Mouse (Mus musculus) heart, embryonic 15.5 days (tissue): ENCODE results near the gene Tmem82. TPM values are rescaled to one million over a fixed set of nuclear protein-coding genes. Genes with fewer than 3 reads are reported as not detected.

ENCODE experiments used
- ATAC-seq: fragments of 200-750 bp; cut with Nextera tagmentation; replicated peaks from 2 replicates; pipeline ENCODE4 v1.8.0; 2017; ENCODE audit warnings: low read depth, moderate TSS enrichment; ENCODE audit not compliant: insufficient number of reproducible peaks, insufficient read depth, low FRiP score
- H3K27ac ChIP-seq: fragments of 300-500 bp; sonication (generic); 2 replicates; pipeline ENCODE4 v1.5.1; 2015; ENCODE audit warnings: mild to moderate bottlenecking, inconsistent platforms
- H3K27me3 ChIP-seq: fragments of 300-500 bp; sonication (generic); 2 replicates; pipeline ENCODE4 v1.6.1; 2015; ENCODE audit warnings: inconsistent platforms
- H3K36me3 ChIP-seq: fragments of 300-500 bp; sonication (generic); 2 replicates; pipeline ENCODE4 v1.6.1; 2015; ENCODE audit warnings: mild to moderate bottlenecking, inconsistent platforms
- H3K4me1 ChIP-seq: fragments of 300-500 bp; sonication (generic); replicated peaks from 2 replicates; pipeline ENCODE4 v1.6.1; 2015; ENCODE audit warnings: inconsistent platforms
- H3K4me2 ChIP-seq: fragments of 300-500 bp; sonication (generic); 2 replicates; pipeline ENCODE4 v1.6.1; 2015; ENCODE audit warnings: inconsistent platforms, mild to moderate bottlenecking, moderate library complexity
- H3K4me3 ChIP-seq: fragments of 300-500 bp; sonication (generic); 2 replicates; pipeline ENCODE4 v1.5.1; 2015; ENCODE audit warnings: mild to moderate bottlenecking, inconsistent platforms
- H3K9ac ChIP-seq: fragments of 300-500 bp; sonication (generic); 2 replicates; pipeline ENCODE4 v1.6.1; 2015; ENCODE audit warnings: mild to moderate bottlenecking, inconsistent platforms
- H3K9me3 ChIP-seq: fragments of 300-500 bp; sonication (generic); replicated peaks from 2 replicates; pipeline ENCODE4 v1.6.1; 2016; ENCODE audit warnings: inconsistent platforms
- WGBS: fragments of 180-500 bp; shearing (Covaris S2); methylation state at CpG from one replicate; pipeline ENCODE4 v1.1.7; 2015; ENCODE audit warnings: mixed read lengths; 5-methylcytosine and 5-hydroxymethylcytosine counted together
- polyA plus RNA-seq: library from polyadenylated mRNA; unstranded; fragments of >200 nt; fragmentation: Nextera tagmentation; extraction: Ambion mirVana; gene quantifications from 2 replicates; pipeline ENCODE4 v1.2.1, GENCODE M21; 2015

Tmem82 gene
- polyA plus RNA-seq, 1 experiment from 2014 or later: 1.2 TPM

DNA sequence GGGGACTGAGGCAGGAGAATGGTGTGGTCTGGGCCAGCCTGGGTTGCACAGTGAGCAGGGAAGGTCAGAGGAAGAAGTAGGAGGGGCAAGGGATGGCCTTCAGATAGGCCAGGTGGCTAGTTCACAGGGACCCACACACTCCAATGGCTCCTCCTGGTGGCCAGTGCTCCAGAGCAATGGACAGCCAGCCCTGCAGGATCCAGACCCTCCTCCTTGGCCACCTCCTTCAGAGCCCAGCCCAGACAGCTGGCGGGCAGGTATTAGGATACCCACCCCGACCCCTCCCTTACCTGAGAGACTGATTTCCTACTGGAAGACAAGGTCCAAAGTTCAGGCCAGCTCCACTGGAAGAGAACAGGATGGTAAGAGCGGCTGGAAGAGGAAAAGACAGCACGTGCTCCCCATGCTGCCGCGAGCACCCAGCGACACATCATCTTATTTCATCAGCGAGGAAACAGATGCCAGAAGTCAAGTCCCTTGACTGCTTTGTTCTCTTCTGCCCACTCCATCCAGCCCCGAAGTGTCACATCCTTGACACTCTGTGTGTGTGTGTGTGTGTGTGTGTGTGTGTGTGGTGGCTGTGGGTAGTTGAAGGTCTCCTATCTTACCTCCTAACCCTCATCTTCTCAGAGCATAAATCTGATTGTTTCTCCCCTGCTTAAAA, 22.7 kb downstream of the Tmem82 start:
- no peak overlapping the region for H3K9ac ChIP-seq
- H3K27me3 ChIP-seq: no peaks in the 10 kb centered on the region
- no peaks in the 10 kb centered on the region for H3K9me3 ChIP-seq
- peaks cover 38% of the 10 kb centered on the region for H3K4me1 ChIP-seq
- H3K4me2 ChIP-seq: no peak overlapping the region
- no peak for ATAC-seq
- H3K36me3 ChIP-seq: peaks cover 37% of the 10 kb centered on the region
- H3K27ac ChIP-seq: no peak overlapping the region
- no peak overlapping the region for H3K4me3 ChIP-seq
- WGBS: 78% methylated on average over 9 of the region's 9 CpGs

DNA sequence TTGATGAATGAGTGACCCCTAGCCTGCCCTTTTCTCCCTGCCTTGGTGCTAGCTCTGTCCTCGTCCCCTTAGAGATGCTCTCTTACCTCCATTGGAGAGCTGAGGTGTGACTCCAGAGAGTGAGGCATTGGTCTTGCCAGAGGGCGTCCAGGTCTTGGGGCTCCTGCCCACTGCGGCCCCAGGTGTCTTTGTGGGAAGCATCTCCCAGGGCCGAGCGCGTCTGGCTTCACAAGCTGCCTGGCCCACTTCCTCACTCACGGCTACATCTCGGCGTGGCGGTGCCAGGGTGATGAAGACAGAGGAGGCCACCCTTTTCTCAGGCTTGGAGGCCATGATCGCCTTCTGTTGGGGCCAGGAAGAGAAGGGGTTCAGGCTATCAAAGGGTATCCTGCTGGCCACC, 23.3 kb downstream of the Tmem82 start:
- H3K4me2 ChIP-seq: no peak overlapping the region
- peaks cover 32% of the 10 kb centered on the region for H3K4me1 ChIP-seq
- 92% methylated on average over 11 of the region's 11 CpGs for WGBS
- H3K36me3 ChIP-seq: peaks cover 41% of the 10 kb centered on the region
- H3K27ac ChIP-seq: no peak overlapping the region
- no peaks in the 10 kb centered on the region for H3K9me3 ChIP-seq
- ATAC-seq: no peak
- no peak overlapping the region for H3K4me3 ChIP-seq
- H3K9ac ChIP-seq: no peak overlapping the region
- H3K27me3 ChIP-seq: no peaks in the 10 kb centered on the region

- Histone ChIP-seq H3K36me3 (peaks cover 57% of the 10 kb centered on the region), H3K4me3 (no peak overlapping the region), H3K9ac (no peak overlapping the region), H3K27me3 (no peaks in the 10 kb centered on the region), H3K27ac (no peak overlapping the region), H3K4me2 (no peak overlapping the region), H3K9me3 (no peaks in the 10 kb centered on the region), H3K4me1 (0 out of 2 replicates have a peak, but pooled peaks cover under 1% of the 10 kb centered on the region)
- ATAC-seq: no peak
- WGBS: 18% methylated on average over 3 of the region's 3 CpGs
Measured at GRCm38 (mm10) chr4:141591547-141591946, 26.9 kb downstream of the Tmem82 start.

- no peak overlapping the region for H3K9ac ChIP-seq
- no peak for ATAC-seq
- no peak overlapping the region for H3K4me2 ChIP-seq
- H3K4me1 ChIP-seq: no peaks in the 10 kb centered on the region
- 88% methylated on average over 8 of the region's 8 CpGs for WGBS
- H3K4me3 ChIP-seq: no peak overlapping the region
- peaks cover 56% of the 10 kb centered on the region for H3K36me3 ChIP-seq
- H3K27ac ChIP-seq: no peak overlapping the region
- H3K27me3 ChIP-seq: no peaks in the 10 kb centered on the region
- no peaks in the 10 kb centered on the region for H3K9me3 ChIP-seq
Measured at GRCm38 (mm10) chr4:141583919-141584318, 34.5 kb downstream of the Tmem82 start.

GRCm38 (mm10) chr4:141581051-141581450, 37.4 kb downstream of the Tmem82 start:
- Histone ChIP-seq H3K9ac (no peak overlapping the region), H3K9me3 (no peaks in the 10 kb centered on the region), H3K27ac (no peak overlapping the region), H3K4me1 (no peaks in the 10 kb centered on the region), H3K4me3 (no peak overlapping the region), H3K27me3 (no peaks in the 10 kb centered on the region), H3K36me3 (peaks cover 62% of the 10 kb centered on the region), H3K4me2 (no peak overlapping the region)
- no peak for ATAC-seq
- 91% methylated on average over 13 of the region's 13 CpGs for WGBS

GRCm38 (mm10) chr4:141578833-141579232, 39.6 kb downstream of the Tmem82 start:
- no peak overlapping the region for H3K4me2 ChIP-seq
- no peak overlapping the region for H3K4me3 ChIP-seq
- 27% methylated on average over 3 of the region's 3 CpGs for WGBS
- no peaks in the 10 kb centered on the region for H3K27me3 ChIP-seq
- H3K36me3 ChIP-seq: peaks cover 48% of the 10 kb centered on the region
- H3K9ac ChIP-seq: no peak overlapping the region
- H3K4me1 ChIP-seq: peaks cover 5% of the 10 kb centered on the region
- no peak for ATAC-seq
- no peaks in the 10 kb centered on the region for H3K9me3 ChIP-seq
- H3K27ac ChIP-seq: peak overlapping the region; percentile 15; the same call in 1 of the 2 replicates

GRCm38 (mm10) chr4:141576877-141577276, 41.6 kb downstream of the Tmem82 start:
- H3K36me3 ChIP-seq: peaks cover 32% of the 10 kb centered on the region
- no peak overlapping the region for H3K4me2 ChIP-seq
- peaks cover 15% of the 10 kb centered on the region for H3K4me1 ChIP-seq
- H3K9me3 ChIP-seq: no peaks in the 10 kb centered on the region
- H3K4me3 ChIP-seq: no peak overlapping the region
- WGBS: 91% methylated on average over 7 of the region's 7 CpGs
- H3K27ac ChIP-seq: no peak overlapping the region
- H3K9ac ChIP-seq: no peak overlapping the region
- ATAC-seq: no peak
- 0 out of 2 replicates have a peak, but pooled peaks cover 3% of the 10 kb centered on the region for H3K27me3 ChIP-seq

DNA sequence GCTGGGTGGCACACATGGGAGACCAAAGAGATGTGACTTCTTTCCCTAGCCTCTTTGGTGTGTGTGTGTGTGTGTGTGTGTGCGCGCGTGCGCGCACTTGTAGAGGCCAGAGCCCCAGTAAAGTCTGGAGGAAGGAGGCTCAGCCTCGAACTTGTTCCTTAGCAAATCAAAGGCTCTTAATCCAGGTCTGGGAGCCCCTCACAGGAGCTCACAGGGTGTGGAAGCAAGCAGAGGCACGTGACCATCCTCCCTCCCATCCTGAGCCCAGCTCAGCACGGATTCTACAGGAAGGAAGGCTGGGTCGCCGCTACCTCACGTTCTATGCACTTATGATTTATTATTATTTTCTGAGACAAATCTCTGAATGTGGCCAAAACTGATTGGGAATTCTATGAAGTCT, 42.0 kb downstream of the Tmem82 start:
- Histone ChIP-seq H3K4me2 (no peak overlapping the region), H3K9me3 (no peaks in the 10 kb centered on the region), H3K4me3 (no peak overlapping the region), H3K27me3 (0 out of 2 replicates have a peak, but pooled peaks cover 3% of the 10 kb centered on the region), H3K4me1 (peaks cover 15% of the 10 kb centered on the region), H3K36me3 (peaks cover 30% of the 10 kb centered on the region), H3K27ac (no peak overlapping the region), H3K9ac (no peak overlapping the region)
- no peak for ATAC-seq
- 86% methylated on average over 11 of the region's 11 CpGs for WGBS

- no peak overlapping the region for H3K4me3 ChIP-seq
Measured at GRCm38 (mm10) chr4:141574789-141575702, 43.4 kb downstream of the Tmem82 start.

DNA sequence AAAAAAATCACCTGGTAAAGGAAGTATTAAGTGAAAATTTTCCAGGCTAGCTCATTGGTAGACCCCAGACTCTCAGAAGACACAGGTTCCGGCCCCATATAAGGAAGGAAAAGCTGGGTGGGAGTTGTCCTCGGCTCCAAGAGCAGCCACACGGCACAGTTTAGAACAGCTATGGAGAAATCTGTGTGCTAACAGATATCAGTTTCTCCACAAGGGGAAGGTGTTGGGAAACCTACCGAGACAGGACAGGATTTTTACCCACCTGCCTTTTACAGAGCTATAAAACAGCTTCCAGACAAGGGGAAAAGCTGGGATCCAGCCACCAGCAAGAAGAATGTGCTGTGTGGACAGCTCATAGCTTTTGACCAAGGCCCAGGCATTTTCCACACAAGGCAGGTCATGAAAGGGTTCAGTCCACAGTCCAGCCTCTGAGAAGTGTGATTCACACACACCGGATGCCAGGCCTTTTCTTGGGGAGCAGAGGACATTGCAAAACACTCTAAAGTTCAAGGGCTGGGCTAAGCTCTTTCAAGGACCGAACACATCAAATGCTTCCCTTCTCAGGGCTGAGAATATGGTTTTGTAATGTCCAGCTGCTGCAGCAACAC, 45.0 kb downstream of the Tmem82 start:
- H3K4me2 ChIP-seq: no peak overlapping the region; the same call in 1 of the 2 replicates
- no peaks in the 10 kb centered on the region for H3K9me3 ChIP-seq
- 0 out of 2 replicates have a peak, but pooled peaks cover 3% of the 10 kb centered on the region for H3K27me3 ChIP-seq
- H3K36me3 ChIP-seq: peaks cover 11% of the 10 kb centered on the region
- no peak overlapping the region for H3K4me3 ChIP-seq
- peak overlapping the region; percentile 42; the same call in 1 of the 2 replicates for H3K27ac ChIP-seq
- H3K9ac ChIP-seq: no peak overlapping the region
- H3K4me1 ChIP-seq: peaks cover 23% of the 10 kb centered on the region
- ATAC-seq: no peak
- WGBS: 34% methylated on average over 6 of the region's 6 CpGs

More at GRCm38 (mm10) chr4:141574789-141575702, 43.4 kb downstream of the Tmem82 start:
- Histone ChIP-seq H3K9me3 (no peaks in the 10 kb centered on the region), H3K4me1 (peaks cover 19% of the 10 kb centered on the region), H3K9ac (no peak overlapping the region), H3K27ac (no peak overlapping the region), H3K36me3 (peaks cover 17% of the 10 kb centered on the region), H3K4me2 (peak overlapping the region; percentile 56), H3K27me3 (0 out of 2 replicates have a peak, but pooled peaks cover 3% of the 10 kb centered on the region)
- ATAC-seq: peak; percentile 47; the same call in 1 of the 2 replicates
- WGBS: 33% methylated on average over 27 of the region's 27 CpGs
